Mouse (Mus musculus) 416B (cell line): ENCODE measurements around the gene Xpo6.

Experiments used
- DNase-seq: peaks from one replicate; pipeline ENCODE4 v3.0.0; 2011; ENCODE audit warnings: low read depth

Xpo6 gene

DNA sequence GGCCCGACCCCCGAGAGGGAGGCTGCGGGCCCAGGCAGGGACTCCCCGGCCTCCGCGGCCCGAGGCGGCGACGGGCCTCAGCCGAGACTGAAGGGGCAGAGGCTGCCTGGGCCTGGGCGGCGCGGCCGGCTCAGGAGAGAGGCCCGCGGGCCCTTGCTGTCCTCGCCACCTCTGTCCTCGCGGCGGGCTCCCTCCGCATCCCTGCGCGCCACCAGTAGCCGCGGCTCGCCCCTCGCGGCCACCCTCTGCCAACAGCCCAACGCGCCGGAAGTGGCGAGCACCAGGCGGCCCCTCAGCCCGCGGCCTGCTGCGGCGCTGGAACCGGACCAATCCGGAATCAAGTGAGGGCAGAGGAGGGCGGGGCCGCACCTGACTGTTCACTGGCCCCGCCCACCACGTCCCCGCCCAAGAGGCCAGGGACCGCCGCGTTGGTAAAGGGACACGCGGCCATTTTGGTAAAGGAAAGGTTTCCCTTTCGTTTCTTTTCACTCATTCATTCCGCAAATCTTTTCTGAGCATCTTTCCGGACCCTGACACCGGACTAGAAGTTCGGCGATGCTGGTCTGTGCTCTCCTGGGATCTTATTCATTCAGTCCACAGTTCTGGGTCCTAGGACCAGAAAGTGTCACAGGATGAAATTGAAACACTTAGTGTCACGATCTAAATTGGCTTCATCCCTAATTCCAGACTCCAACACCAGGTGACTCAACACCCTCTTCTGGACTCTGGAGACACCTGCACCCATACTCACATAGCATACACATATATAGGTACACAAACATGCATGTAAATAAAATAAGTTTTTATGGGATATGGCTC is at the start of gene Xpo6:
Xpo6 (minus strand) TSS at position 324 of the 819 bp plus-strand sequence.
- peak; percentile 96 for DNase-seq

DNA sequence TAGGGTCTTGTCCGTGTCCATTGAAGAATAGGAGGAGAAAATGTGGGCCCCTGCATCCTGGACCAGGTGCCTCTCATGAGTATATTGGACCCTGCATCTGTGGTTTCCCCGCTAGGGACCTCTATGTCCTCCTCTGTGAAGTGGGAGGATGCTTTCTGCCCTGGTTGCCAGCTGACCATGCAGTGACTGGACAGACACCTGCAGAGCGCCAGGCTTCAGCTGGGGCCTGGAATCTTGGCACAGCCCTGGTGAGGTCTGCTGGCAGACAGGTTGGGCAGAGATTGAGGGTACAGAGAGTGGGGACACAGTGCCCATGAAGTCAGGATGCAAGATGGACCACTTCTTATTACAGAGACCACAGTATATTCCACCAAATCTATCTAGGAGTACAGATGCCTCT is 49.7 kb upstream of the Xpo6 start:
- DNase-seq = no peak

DNA sequence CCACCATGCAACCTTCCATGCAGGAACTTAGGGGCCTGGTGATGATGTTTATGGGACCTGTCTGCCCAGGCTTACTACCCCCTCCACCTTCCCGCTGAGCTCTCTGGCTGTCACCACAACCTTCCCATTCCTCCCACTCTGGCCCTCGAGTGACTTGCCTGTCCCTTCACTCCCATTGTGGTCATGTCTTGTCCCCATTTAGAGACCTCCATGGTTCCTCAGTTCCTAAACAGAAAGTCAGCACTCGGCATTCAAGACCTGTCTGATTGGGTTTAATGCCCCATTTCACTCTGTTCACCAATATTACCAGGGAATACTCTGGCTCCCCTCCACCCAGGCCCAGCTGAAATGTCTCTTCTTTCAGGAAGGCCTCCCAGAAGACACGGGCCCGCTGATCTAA is 48.8 kb upstream of the Xpo6 start:
- DNase-seq = no peak

DNA sequence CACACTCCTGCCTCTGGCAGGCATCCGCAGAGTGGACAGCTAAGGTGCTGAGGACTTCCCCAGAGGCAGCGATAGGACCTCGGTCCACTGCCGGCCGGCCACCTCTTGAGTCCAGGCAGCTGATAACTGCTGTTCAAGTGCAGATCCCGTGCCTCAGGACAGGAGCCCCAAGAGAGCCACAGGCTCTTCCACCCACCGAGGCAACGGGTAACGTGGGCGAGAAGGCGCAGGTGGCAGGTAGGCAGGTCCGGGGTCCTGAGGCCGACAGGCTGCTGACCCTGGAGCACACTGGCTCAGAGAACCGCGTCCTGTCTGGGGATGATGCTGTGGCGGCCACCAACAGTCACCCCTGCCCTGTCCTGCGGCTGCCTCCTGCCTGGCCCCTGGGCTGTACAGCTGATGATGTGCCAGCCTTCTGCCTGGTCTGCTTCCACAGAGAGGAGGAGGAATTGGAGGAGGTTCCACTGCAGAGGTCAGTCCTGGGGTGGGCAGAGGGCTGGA is 48.4 kb upstream of the Xpo6 start:
- DNase-seq = no peak

DNA sequence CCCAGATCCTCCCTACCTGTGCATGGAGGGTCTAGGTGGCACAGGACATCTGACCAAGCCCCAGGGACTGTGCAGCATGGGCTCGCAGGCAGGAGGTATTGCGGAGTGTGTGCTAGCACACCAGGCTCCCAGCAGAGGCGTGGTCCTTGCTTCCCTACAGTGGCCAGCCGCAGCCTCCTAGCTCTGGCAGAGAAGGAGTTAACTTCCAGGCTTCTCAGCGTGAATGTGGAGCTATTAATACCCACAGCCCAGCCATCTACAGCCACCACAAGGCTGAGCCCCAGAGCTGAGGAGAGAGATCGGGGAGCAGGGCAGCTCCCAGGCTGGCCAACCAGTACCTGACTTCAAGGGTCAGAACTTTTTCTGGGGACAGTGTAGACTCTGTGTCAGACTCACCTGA is 47.8 kb upstream of the Xpo6 start:
- no peak for DNase-seq

DNA sequence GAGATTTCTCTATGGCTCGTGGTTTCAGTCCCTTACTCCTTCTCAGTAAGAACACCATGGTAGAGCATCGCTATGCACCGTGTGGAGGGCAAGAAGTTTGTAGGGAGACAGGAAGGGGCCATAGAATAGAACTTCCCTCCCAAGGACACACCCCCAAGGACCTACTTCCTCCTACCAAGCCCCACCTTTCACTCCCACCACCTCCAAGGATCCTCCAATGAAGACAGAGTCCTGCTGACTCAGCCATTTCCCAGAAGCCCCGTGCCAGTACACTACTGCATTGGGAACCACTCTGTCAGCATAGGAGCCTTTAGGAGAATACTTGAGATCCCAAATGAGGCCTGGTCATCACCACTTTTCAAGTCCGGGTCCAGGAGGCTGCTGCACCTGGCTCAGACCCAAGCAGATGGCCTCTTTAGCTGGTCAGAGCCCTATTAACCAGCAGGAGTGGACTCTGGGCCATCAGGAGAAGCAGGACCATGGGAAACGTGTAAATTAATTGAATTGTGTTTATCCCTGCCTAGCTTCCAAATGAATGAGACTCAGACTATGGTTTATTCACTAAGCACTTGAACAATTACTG is 44.0 kb upstream of the Xpo6 start:
- peak; percentile 24 for DNase-seq

DNA sequence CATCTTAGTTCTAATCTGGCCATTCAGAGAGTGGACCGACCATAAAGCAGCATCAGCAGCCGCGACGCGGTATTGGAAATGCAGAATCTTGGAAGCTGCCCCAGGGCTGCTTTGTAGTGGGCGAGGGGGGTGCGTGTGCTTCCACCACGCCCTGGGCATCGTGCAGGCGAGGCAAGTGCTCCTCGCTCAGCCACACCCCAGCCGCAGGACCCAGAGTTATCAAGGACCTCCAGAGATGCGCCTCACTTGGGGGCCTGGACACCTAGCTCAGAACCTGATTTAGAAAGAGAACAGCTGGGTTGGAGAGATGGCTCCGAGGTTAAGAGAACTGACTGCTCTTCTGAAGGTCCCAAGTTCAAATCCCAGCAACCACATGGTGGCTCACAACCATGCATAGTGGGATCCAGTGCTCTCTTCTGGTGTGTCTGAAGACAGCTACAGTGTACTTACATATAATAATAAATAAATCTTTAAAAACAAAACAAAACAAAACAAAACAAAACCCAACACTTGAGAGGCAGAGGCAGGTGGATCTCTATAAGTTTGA is 40.6 kb upstream of the Xpo6 start:
- no peak for DNase-seq

DNA sequence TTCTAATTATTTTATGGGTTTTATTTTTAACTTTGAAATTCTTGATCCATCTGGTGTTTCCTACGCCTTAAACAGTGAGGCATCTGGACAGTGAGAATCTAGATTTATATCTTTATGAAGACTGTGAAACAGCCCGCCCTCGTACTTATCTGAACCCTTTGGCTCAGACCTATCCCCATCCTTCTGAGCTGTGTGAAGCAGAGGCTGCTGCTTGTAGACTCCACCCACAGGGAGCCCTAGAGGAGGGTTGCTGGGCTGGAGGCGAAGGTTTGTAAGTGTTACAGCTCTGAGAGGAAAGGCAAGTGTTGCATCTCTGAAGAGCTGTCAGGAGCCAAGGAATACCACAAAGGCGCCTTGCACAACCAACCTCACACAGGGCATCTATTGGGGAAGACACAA is 36.5 kb upstream of the Xpo6 start:
- DNase-seq = peak; percentile 41

DNA sequence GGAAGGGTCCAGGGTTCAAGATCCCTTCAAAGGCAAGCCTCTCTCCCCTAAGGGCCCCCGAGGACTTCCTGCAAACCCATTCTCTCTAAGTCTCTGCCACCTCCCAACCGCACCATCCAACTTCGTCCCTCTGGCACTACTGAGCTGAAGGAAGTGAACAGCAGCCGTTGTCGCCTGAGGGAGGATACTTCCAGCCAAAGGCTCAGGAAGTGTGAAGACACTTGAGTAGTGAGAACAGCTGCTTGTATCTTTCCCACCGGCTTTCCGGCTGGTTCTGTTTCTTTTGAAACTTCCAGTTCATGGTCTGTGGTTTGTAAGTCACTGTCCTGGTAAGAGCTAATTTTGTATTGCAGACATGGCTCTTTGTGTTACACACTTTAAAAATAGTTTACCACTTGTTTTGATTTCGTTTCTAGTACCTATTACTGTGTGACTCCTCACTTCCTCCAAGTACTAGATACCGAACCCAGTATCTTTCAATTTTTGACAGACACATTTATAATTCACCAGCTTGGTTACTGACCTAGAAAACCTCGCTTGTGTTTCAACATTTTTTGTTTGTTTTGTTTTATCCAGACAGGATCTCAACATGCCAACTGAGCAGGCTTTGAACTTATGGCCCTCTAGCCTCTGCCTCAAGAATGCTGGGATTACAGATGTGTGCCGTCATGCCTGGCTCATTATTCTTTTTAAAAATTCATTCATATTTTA is 35.9 kb upstream of the Xpo6 start:
- peak; percentile 83 for DNase-seq

DNA sequence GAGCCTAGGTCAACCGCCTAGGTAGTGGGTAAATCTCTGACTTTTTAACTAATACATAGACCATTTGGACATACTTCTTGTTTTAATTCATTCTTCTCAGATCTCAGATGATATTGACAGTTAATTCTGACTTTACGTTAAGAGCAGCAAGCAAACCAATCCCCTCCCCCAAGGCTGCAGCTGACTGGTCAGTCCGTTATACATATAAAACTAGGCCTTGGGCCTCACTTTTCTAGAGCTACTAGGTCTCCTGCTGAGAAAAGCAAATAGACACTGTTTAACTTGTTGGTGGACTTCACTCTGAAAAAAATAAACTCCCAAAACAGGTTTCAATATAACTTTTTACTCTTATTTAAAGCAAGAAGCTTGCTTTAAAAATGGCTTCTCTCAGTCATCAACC is 34.3 kb upstream of the Xpo6 start:
- DNase-seq = no peak

DNA sequence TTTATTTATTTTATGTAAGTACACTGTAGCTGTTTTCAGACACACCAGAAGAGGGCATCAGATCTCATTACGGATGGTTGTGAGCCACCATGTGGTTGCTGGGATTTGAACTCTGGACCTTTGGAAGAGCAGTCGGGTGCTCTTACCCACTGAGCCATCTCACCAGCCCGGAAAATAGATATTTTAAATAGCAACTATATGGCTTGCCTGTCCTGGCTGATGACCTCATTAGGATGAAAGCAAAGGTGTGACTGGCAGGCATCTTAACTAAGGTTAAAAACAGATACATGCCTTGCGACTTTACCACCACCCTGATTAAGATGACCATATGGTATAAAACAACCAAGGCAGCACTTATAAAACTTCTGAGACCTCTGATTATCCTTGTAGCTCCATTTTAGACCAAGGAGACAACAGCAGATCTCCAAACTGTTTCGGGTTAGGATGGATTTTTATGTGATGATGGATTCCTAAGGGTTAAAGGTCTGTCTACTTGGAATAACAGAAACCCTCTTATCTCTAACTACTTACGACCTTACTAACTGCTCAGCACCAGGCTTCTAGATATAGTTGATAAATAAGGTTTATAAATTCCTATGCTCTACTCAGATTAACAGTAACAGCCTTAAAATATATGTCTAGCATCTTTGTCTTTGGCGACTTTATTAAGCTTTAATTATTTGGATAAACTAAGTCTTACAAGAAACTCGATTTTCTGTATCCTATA is 32.2 kb upstream of the Xpo6 start:
- DNase-seq = no peak

DNA sequence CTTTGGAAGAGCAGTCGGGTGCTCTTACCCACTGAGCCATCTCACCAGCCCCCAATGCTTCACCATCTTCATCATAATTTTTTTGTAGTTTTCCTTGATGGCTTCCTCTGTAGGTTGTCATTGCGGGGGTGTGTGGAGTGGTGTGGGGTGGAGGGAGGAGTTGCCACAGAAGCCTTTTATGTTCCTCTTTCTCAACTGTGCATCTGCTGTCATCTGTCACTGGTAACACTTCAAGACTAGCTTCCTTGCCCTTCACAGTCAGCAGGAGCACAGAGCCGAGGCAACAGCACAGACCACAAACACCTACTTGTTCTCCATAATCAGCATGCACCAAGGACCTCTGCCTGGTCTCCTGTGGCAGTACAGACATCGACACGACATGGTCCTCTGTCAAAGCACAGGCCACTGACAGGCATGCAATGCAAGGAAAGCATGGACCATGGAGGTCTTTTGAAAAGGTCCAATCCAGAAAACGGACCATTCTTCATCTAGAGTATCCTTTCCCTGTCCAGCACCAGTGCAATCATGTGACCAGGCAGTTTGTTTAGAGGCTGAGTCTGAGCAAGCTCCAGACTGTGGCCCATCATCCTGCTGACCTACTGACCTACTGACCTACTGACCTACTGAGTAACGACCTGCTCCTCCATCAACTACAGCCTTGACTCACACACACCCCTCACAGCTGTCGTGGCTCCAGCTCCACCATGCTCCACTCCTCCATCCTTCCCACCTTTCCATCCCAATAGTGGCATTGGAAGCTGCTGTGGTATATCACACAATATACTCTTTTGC is 30.3 kb upstream of the Xpo6 start:
- DNase-seq = peak; percentile 74

DNA sequence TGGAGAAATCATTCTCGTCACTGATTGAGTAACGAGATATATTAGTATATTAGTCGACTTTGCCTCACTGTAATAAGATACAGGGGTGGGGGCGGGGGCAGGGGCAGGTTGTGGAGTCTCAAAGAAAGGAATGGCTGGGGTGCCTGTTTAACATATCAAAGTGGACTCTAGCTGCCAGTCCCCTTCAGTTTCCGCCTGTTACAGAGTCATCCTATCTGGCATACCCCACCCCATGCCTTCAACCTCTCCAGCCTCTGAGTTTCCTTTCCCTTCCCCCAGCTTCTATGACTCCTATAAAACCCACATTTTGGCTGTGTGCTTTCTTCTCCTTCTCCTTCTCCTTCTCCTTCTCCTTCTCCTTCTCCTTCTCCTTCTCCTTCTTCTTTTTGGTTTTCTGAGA is 25.8 kb upstream of the Xpo6 start:
- DNase-seq = no peak

DNA sequence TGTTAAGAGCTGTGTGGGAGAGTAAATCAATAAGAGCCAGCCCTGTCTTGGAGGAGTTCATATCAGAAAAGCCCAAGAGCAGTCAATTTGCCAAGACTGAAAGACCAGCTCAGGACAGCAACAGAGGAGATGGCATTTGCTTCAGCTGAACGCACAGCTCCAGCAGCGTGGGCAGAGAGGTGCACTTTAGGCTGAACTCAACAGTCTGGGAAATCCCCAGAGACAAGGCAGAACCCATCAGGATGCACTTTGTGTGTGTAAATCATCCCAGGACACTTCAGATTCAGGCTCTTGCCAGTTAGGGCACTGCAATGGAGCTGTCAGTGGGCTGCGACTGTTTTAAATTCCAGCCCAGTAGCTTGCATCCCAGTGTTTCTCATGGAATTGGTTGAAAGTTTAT is 22.5 kb upstream of the Xpo6 start:
- DNase-seq = no peak

DNA sequence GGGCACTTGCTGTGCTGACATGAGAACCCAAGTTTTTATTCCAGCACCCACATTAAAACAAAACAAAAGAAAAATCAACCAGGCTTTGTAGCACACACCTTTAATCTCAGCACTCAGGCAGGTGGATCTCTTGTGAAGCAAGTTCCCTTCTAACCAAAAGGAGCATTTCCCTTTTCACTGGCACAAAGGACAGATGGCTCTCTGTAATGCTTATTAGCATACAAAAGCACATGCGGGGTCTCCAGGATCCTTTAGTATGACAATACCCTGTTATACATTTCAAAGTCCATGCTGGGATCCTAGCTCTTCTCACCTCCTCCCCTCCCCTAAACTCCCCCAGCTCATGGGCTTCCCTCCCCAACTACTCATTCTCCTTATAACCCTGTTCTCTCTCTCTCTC is 20.3 kb upstream of the Xpo6 start:
- no peak for DNase-seq

DNA sequence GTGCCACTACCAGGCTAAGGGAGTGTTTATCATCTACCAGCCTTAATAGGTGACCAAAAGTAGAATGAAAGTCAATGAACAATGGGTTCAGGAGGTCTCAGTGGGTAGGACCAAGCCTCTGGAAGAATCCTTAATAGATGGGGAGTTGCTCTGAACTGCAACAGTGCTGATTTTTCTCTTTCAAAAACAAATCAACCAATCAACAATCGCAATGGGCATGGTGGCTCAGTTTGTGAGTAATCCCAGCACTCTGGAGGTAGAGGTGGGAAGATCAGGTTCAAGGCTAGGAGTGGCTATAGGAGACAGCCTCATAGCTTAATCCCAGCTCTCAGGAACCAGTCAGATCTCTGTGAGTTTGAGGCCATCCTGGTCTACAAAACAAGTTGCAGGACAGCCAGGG is 18.0 kb upstream of the Xpo6 start:
- DNase-seq = no peak

DNA sequence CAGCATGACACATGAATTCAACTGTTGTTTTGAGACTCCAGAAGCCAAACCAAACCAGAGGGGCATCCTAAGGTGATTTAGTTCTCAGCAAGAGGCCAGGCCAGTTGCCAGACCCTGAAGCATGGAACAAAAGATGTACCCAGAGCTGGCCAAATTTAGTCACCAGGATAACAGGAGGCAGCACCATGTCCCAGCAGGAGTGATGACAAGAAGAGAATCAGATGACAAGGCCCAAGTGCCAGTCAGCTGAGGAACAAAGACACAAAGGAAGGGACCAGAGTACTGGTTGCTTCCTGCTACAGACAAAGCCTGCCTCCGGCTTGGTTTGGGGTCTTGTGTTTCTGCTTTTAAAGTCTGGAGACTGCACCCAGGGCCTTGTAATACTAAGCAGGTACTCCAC is 16.6 kb upstream of the Xpo6 start:
- DNase-seq = no peak

DNA sequence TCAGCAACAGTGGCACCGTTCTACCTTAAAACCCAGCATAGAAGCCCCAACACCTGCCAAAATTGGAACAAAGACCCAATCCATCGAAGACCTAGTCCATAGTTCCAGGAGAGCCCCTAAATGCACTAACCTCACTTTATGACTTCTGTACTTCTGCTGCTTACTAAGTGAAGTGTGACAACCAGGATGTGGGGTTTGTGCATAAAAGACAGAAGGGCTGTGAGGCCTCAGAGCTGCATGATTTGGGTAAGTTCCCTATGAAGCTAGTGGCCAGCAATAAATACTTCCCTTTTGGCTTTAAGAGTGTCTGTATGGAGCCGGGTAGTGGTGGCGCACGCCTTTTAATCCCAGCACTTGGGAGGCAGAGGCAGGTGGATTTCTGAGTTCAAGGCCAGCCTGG is 10.6 kb upstream of the Xpo6 start:
- DNase-seq = no peak

DNA sequence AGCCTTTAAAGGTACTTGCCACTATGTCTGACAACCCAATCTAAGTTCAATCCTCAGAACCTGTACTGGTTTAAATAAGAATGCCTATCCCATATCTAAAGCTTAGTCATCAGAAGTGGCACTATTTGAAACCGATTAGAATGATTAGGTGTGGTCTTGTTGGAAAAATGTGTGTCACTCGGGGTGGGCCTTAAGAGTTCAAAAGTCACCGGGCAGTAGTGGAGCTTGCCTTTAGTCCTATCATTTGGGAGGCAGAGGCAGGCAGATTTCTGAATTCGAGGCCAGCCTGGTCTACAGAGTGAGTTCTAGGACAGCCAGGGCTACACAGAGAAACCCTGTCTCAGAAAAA is 670 bp upstream of the Xpo6 start:
- no peak for DNase-seq

DNA sequence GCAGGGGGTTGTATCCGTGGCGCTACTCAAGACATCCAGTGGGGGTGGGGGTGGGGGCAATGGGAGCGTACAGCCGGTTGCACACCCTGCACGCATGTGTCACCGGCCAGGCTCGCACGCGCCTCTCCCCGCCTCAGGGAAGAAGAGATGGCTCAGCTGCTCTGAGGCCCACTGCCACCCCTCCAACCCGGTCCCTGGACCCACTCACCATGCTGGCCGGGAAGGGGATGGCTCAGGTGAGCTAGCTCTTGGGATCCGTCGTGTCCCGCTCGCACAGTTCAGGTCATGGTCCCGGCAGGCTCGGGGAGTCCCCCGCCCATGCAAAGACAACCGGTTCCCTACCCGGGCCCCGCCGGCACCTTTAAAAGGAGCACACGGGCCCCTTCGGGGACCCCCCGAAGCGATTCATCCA is 604 bp downstream of the Xpo6 start:
- DNase-seq = peak; percentile 71

DNA sequence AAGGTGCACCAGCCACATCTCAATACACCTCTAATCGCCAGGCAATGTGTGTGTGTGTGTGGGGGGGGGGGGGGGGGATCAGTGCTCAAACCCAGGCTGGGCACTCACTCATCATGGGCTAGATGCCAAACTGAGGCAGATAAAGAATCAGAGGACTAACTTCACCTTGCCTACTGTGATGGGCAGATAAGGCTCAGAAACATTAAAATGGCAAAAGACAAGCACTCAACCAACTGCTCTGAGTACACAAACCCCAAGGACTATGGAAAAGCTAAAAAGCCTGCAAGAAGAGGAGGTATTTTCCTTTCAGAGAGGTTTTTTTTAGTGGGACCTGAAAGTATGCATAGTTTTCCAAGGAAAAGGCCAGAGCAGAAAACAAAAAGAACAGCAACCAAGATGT is 1.4 kb downstream of the Xpo6 start:
- DNase-seq = no peak
